Mouse (Mus musculus) spleen, adult 2 months (tissue): ENCODE results near the gene Twsg1.

Source experiments
- CTCF ChIP-seq: fragments of 200-500 bp; IDR thresholded peaks from 2 replicates; pipeline ENCODE4 v1.5.1; 2011; ENCODE audit warnings: mild to moderate bottlenecking, inconsistent platforms; ENCODE audit not compliant: insufficient read depth, insufficient read length, insufficient replicate concordance; ENCODE audit errors: extremely low read depth
- POLR2A ChIP-seq: fragments of 200-500 bp; IDR thresholded peaks from 2 replicates; pipeline ENCODE4 v1.6.1; 2011; ENCODE audit warnings: low read depth, low read length, inconsistent platforms

DNA sequence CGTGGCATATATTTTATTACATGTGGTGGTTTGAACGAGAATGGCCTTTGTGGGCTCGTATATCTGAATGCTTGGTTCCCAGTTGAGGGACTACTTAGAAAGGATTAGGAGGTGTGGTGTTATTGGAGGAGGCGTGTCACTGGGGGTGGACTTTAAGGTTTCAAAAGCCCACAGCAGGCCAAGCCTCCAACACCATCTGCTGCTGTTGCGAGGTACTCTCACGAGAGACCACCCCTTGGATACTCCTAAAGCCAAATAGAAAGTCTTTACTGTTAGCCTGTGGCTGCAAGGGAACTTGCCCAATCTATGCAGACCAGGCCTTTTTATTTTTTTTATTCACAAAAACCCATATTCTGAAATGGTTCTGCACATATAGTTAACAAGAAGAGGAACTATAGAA, 29.1 kb downstream of the Twsg1 start:
- no peak for TF ChIP-seq CTCF
- no peak for TF ChIP-seq POLR2A
